Mouse (Mus musculus): ENCODE measurements around the gene Sstr2.

The Sstr2 gene

GRCm38 (mm10) chr11:113619420-113620080 is 408 bp downstream of the Sstr2 start:
- DNase-seq (ENCODE audit: low spot score) = no peak

DNA sequence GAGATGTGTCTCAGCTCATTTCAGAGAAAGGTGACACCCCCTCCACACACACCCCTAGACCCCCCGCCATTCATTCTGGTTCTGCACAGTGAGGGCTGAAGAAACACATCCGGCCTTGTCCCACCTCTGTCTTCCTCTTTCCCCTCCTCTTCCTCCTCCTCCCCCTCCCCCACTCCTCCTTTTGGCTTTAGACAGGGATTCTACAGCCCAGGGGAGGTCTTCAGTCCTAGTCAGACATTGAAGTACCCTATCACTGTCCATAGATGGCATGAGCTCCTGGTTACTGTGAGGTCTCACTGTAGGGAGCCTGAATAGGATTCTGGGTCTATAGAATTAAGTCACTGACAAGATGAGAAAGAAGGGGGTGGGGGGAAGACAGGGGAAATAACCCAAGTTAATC is 1.9 kb downstream of the Sstr2 start:
- DNase-seq (ENCODE audit: low spot score) = no peak

- no peak for DNase-seq (ENCODE audit: low spot score)
These were observed 2.9 kb downstream of the Sstr2 start for GRCm38 (mm10) chr11:113622028-113622427.

DNA sequence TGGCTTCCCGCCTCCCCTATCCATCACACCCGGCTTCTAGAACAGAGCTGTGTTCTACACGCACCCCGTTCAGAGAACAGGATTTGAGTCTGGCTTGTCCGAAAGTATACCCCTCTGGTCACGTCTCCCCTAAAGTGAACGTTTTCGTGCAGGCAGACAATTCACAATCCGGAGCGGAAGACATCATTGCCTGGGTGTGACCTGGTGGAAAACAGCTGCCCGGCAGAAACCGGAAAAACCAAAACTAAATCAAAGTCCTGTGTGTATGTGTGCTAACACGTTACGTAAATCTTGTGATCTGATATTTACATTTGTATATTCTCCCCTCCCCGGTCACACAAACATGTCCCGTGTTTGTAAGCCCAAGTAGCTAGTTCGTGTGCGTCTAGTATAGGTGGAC is 6.3 kb downstream of the Sstr2 start:
- DNase-seq (ENCODE audit: low spot score) = no peak

DNA sequence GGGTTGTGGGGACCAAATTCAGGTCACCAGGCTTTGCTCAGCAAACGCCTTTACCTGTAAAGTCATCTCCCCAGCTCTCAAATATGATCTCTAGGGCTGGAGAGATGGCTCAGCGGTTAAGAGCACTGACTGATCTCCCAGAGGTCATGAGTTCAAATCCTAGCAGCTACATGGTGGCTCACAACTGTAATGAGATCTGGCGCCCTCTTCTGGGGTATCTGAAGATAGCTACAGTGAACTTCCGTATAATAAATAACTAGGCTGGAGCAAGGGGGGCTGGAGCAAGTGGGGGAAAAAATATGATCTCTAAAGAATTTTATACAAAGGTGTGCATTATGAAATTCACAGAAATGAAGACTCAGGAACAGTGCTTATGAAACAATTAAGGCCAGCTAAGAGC is 8.6 kb downstream of the Sstr2 start:
- no peak for DNase-seq (ENCODE audit: low spot score)

DNA sequence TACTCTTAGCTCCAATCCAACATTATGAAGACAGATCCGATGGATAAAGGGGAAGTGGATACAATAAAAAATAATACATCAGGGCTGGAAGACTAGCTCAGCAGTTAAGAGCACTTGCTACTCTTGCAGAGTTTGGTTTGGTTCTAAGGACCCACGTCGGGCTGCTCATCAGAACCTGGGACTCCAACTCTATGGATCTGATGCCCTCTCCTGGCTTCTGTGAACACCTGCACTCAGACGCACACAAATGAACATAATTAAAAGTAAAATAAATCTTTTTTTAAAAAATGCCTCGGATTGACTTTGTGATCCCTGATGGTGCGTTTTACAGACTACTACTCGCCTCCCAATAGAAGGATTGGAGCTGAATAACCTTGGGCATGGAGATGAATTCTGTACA is 11.5 kb downstream of the Sstr2 start:
- DNase-seq (ENCODE audit: low spot score) = no peak

- DNase-seq (ENCODE audit: low spot score) = no peak
These were observed 12.2 kb downstream of the Sstr2 start for GRCm38 (mm10) chr11:113631302-113631701.

- DNase-seq (ENCODE audit: low spot score) = no peak
These were observed 12.7 kb downstream of the Sstr2 start for GRCm38 (mm10) chr11:113631862-113632261.

DNA sequence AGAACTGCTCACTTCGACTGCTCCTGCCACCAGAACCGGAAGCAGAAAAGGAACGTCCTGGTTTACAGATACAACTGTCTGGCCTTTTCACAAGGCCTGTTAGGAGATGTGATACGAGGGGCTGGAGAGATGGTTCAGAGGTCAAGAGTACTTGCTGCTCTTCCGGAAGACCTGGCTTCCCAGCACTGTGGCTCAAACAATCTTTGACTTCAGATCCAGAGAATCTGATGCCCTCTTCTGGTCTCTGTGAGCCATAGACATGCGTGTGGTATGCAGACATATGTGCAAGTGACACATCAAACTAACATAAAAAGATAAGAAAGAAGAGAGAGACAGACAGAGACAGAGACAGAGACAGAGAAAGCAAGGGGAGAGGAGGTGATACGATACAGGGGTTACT is 13.2 kb downstream of the Sstr2 start:
- DNase-seq (ENCODE audit: low spot score) = no peak

GRCm38 (mm10) chr11:113633398-113633797 is 14.3 kb downstream of the Sstr2 start:
- no peak for DNase-seq (ENCODE audit: low spot score)

GRCm38 (mm10) chr11:113634699-113635121 is 15.6 kb downstream of the Sstr2 start:
- DNase-seq (ENCODE audit: low spot score) = no peak

DNA sequence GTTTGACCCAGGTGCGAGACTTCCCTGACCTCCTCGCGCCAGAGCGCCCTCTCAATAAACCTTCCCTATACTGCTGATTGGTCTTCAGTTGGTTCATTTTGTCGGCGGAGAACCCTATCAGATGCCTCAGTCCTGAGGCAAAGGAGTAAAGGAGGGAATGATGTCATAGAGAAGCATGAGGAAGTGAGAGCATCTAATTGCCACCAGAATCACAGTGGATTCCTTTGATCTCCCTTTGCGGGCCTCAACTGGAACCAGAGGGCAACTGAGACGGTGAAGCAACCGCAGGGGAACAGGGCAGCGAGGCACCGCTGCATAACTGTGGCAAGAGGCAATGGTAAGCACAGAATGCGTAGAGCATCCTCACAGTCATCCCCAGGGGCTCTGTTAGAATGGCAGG is 19.5 kb downstream of the Sstr2 start:
- no peak for DNase-seq (ENCODE audit: low spot score)

DNA sequence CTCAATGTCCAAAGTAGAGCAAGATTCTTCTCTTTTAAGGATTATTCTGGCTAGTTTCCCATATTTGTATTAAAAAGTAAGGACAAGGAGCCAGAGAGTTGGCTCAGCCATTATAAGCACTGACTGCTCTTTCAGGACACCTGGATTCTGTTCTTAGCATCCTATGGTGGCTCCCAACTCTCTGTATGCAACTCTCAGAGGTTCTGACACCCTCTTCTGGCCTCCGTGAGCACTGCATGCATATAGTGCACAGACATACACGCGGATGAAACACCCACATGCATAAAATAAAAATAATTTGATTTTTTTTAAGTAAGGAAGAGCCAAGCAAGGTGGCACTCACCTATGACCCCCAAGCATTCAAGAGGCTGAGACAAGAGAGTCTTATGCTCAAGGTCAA is 26.0 kb downstream of the Sstr2 start:
- DNase-seq (ENCODE audit: low spot score) = no peak

- DNase-seq (ENCODE audit: low spot score) = peak; percentile 84
These were observed 29.0 kb downstream of the Sstr2 start for GRCm38 (mm10) chr11:113648152-113648551.

DNA sequence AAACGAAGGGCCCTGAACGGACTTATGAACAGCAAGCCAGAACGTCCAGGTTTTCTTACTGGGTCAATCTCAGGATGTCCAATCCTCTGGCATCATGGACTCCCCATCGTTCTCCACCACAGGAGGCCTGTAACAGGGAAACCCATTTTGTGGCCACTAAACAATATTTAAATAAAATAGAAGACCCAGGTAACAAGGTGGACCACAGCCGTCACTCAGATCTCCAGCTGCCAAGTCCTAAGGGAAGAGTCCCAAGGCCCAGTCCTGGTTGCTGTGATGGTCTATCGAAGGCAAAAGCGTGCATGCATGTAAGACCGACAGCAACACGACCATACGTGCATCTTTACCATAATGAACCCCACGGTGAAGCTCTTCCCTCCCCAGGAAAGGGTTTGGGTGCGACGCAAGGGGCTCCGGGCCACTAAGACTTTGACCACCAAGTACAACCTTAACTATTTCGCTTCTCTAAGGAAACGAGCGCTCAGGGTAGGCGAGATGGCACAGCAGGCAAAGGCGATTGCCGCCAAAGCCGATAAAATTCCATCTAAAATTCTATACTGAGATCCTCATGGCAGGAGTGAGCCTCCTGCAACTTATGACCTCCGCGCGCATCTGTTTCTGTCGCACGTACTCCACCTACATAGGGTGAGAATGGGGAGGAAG is 29.7 kb downstream of the Sstr2 start, which contains the start of gene Cog1:
TSS of gene Cog1 (plus strand) at position 480 of the 663 bp plus-strand sequence.
- no peak for DNase-seq (ENCODE audit: low spot score)

GRCm38 (mm10) chr11:113649353-113650210 is 30.4 kb downstream of the Sstr2 start, which contains the start of gene Slc39a11:
TSS of gene Slc39a11 (minus strand) at chr11:113650079.
- DNase-seq (ENCODE audit: low spot score) = peak; percentile 62

- no peak for DNase-seq (ENCODE audit: low spot score)
These were observed 32.2 kb downstream of the Sstr2 start for GRCm38 (mm10) chr11:113651206-113651906.

DNA sequence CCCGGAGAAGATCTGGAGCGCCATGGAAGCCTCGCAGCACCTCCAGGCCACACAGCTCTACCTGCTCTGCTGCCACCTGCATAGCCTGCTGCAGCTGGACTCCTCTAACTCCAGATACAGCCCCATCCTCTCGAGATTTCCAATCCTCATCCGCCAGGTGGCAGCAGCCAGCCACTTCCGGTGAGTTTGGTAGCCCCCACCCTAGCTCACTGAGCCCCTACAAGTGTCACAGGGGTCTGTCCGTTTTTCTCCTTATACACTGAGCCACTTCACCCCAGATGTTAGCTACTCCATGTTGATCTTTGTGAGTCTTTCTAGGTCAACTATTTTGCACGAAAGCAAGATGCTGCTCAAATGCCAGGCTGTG is 32.7 kb downstream of the Sstr2 start:
- DNase-seq (ENCODE audit: low spot score) = no peak

DNA sequence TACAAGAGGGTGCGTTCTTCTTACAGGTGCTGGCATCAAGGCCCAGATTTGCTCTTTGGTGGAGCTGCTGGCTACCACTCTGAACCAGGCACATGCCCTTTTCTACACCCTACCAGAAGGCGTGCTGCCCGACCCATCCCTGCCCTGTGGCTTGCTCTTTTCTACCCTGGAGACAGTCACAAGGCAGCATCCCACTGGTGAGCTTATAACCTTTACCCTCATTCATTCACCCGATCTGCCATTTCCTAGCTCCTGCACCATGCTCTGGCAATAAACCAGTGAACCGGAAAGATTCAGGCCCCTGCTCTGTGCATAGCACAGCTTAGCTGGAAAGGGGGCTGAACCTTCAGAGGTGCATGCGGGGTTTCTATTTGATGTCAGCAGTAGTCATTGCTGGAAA is 33.4 kb downstream of the Sstr2 start:
- no peak for DNase-seq (ENCODE audit: low spot score)

GRCm38 (mm10) chr11:113654105-113654504 is 35.0 kb downstream of the Sstr2 start:
- no peak for DNase-seq (ENCODE audit: low spot score)

GRCm38 (mm10) chr11:113654561-113655270 is 35.6 kb downstream of the Sstr2 start:
- DNase-seq (ENCODE audit: low spot score) = no peak

DNA sequence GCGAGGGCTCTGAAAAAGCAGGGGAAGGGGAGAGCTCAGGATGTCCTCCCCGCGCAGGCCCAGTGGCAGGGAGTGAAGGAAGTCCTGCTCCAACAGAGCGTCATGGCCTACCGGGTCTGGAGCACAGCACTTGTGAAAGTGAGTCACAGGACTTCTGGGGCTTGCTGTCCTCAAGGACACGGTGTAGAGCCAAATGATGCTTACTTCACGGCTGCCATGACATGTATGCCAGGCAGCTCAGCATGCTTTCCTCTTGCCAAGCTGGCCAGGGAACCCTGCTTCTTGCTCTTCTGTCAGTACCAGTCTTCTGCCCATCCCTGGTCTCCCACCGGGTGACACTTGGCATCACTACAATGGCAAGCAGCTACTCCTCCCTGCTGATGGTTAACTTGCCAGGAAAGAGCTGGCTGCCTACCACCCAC is 37.4 kb downstream of the Sstr2 start:
- no peak for DNase-seq (ENCODE audit: low spot score)
